ENCODE assay signal across 8 mouse cellular contexts in genomic region chr19:44069914-44070232, GRCm38 (mm10). TPM values are rescaled to one million over a fixed set of nuclear protein-coding genes. Genes with fewer than 3 reads are reported as not detected.
DNase-seq lines count a peak whose midpoint lies in the region; ATAC-seq and TF ChIP-seq lines count a peak whose summit lies in the region.

No protein-coding gene starts in this region.

- WGBS in embryonic facial prominence, embryonic 12.5 days = 6% methylated on average over 4 of the region's 4 CpGs
- WGBS in intestine, embryonic 14.5 days = 6% methylated on average over 4 of the region's 4 CpGs

- peak overlapping the region; percentile 82 for H3K4me2 ChIP-seq in embryonic facial prominence, embryonic 12.5 days (replicated peaks)
- peak overlapping the region; percentile 91 for H3K4me2 ChIP-seq in intestine, embryonic 14.5 days (ENCODE audit: low read length)
- peak overlapping the region; percentile 84 for H3K4me2 ChIP-seq in myocyte (ENCODE audit: low read depth)

- H3K4me3 ChIP-seq in layer of hippocampus, adult 2 months = peak overlapping the region; percentile 80
- H3K4me3 ChIP-seq in embryonic facial prominence, embryonic 12.5 days = peak overlapping the region; percentile 61
- H3K4me3 ChIP-seq in intestine, embryonic 14.5 days (ENCODE audit: low read depth, low read length) = peak overlapping the region; percentile 77
- peak overlapping the region; percentile 66 for H3K4me3 ChIP-seq in myocyte

- peak overlapping the region; percentile 79 for H3K9ac ChIP-seq in embryonic facial prominence, embryonic 12.5 days
- peak overlapping the region; percentile 62 for H3K9ac ChIP-seq in intestine, embryonic 14.5 days (ENCODE audit: low read length)

- peaks cover 7% of the 10 kb centered on the region; the same call in 1 of the 2 replicates for H3K4me1 ChIP-seq in embryonic facial prominence, embryonic 12.5 days
- H3K4me1 ChIP-seq in intestine, embryonic 14.5 days (replicated peaks; ENCODE audit: control insufficient read depth, insufficient read depth, low read length) = peaks cover 8% of the 10 kb centered on the region

- peaks cover 4% of the 10 kb centered on the region for H3K36me3 ChIP-seq in embryonic facial prominence, embryonic 12.5 days
- peaks cover 17% of the 10 kb centered on the region for H3K36me3 ChIP-seq in intestine, embryonic 14.5 days (ENCODE audit: control insufficient read depth, insufficient read depth, low read length)
- H3K36me3 ChIP-seq in myocyte (ENCODE audit: control insufficient read depth, insufficient read depth) = peaks cover 21% of the 10 kb centered on the region

- H3K27ac ChIP-seq in layer of hippocampus, adult 2 months = peak overlapping the region; percentile 95
- H3K27ac ChIP-seq in embryonic facial prominence, embryonic 12.5 days = peak overlapping the region; percentile 33; the same call in 1 of the 2 replicates
- H3K27ac ChIP-seq in intestine, embryonic 14.5 days (ENCODE audit: low read depth) = no peak overlapping the region

- no peaks in the 10 kb centered on the region for H3K27me3 ChIP-seq in embryonic facial prominence, embryonic 12.5 days
- H3K27me3 ChIP-seq in intestine, embryonic 14.5 days (replicated peaks; ENCODE audit: control insufficient read depth, insufficient read depth, low read length) = no peaks in the 10 kb centered on the region
- no peaks in the 10 kb centered on the region for H3K27me3 ChIP-seq in myocyte (ENCODE audit: control insufficient read depth, insufficient read depth, insufficient read length)

- no peak for ATAC-seq in embryonic facial prominence, embryonic 12.5 days (ENCODE audit: insufficient number of reproducible peaks, insufficient read depth, low FRiP score, low TSS enrichment)
- no peak for ATAC-seq in intestine, embryonic 14.5 days (replicated peaks; ENCODE audit: low FRiP score, low TSS enrichment, low read depth)
- ATAC-seq in frontal cortex, adult (ENCODE audit: low TSS enrichment) = no peak

- no peak for DNase-seq in layer of hippocampus, adult 2 months (ENCODE audit: low spot score in 2 of 2)
- DNase-seq in layer of hippocampus, adult 8-10 months (ENCODE audit: low spot score in 2 of 2) = no peak
- no peak for DNase-seq in intestine, embryonic 14.5 days (ENCODE audit: low spot score)
- no peak for DNase-seq in right cerebral cortex, postnatal 4 days
- no peak for DNase-seq in urinary bladder, postnatal 36 days (ENCODE audit: low spot score in 2 of 2)

- H3K9me3 ChIP-seq in embryonic facial prominence, embryonic 12.5 days = no peaks in the 10 kb centered on the region
- no peaks in the 10 kb centered on the region for H3K9me3 ChIP-seq in intestine, embryonic 14.5 days (ENCODE audit: control insufficient read depth, low read length)

- no peak for TF ChIP-seq CTCF in layer of hippocampus, adult 2 months (conservative IDR thresholded peaks at IDR 0.05)

- no peak for TF ChIP-seq POLR2A in myocyte (IDR thresholded peaks at IDR 0.05; ENCODE audit: insufficient read length, low read depth)

- H3ac ChIP-seq in myocyte (ENCODE audit: control insufficient read depth, insufficient read length) = peak overlapping the region; percentile 23

- peaks cover 10% of the 10 kb centered on the region for H3K79me2 ChIP-seq in myocyte (ENCODE audit: control insufficient read depth, insufficient read depth)

TF ChIP-seq in myocyte, 11 proteins besides CTCF, POLR2A, EP300 and RAD21:
- no peak for TF ChIP-seq POLR2AphosphoS2 (IDR thresholded peaks at IDR 0.05; ENCODE audit: insufficient read length, low read depth)
- no peak for TF ChIP-seq TCF3 (IDR thresholded peaks at IDR 0.05; ENCODE audit: insufficient read length, low read depth)
- TF ChIP-seq REST (IDR thresholded peaks at IDR 0.05; ENCODE audit: insufficient read depth, insufficient read length) = no peak
- TF ChIP-seq MYOG (IDR thresholded peaks at IDR 0.05; ENCODE audit: control insufficient read depth in 1 of 3, insufficient read depth in 1 of 3, insufficient read length in 2 of 3, low read depth in 2 of 3) = no peak
- TF ChIP-seq USF1 (IDR thresholded peaks at IDR 0.05; ENCODE audit: low read depth) = no peak
- no peak for TF ChIP-seq CEBPB (IDR thresholded peaks at IDR 0.05; ENCODE audit: insufficient read depth, poor library complexity, severe bottlenecking)
- no peak for TF ChIP-seq MYOD1 (IDR thresholded peaks at IDR 0.05; ENCODE audit: control insufficient read depth in 1 of 3, insufficient read length in 2 of 3, low read depth in 2 of 3)
- no peak for TF ChIP-seq MAX (IDR thresholded peaks at IDR 0.05; ENCODE audit: low read depth)
- TF ChIP-seq TCF12 (IDR thresholded peaks at IDR 0.05; ENCODE audit: insufficient read depth, poor library complexity, severe bottlenecking) = no peak
- TF ChIP-seq SRF (IDR thresholded peaks at IDR 0.05; ENCODE audit: control insufficient read depth, insufficient read length, low read depth) = no peak
- no peak for TF ChIP-seq E2F4 (IDR thresholded peaks at IDR 0.05; ENCODE audit: insufficient read depth)

RNA-seq across cellular contexts. Expression of gene Erlin1, which starts 0.3 kb away (rescaled TPM):
- total RNA-seq in layer of hippocampus, adult 2 months (2021) = 10 to 100 TPM; 17.8 to 20.4 TPM
- 10 to 100 TPM; 21.3 to 25.8 (median 23.0) TPM for total RNA-seq in layer of hippocampus, adult 8-10 months (2022)
- polyA plus RNA-seq in embryonic facial prominence, embryonic 12.5 days (2016; fragmentation: Nextera tagmentation; extraction: Ambion mirVana) = 28.8 and 32.4 TPM in 2 replicates
- polyA plus RNA-seq in intestine, embryonic 14.5 days (2014; fragmentation: Nextera tagmentation; extraction: Ambion mirVana) = 21.9 and 25.7 TPM in 2 replicates
- 13.5 TPM for polyA plus RNA-seq in myocyte (2012; fragmentation: generic; extraction: Trizol)

RNA-seq across cellular contexts. Expression of gene Chuk, which starts 37.4 kb away (rescaled TPM):
- total RNA-seq in layer of hippocampus, adult 2 months (2021) = 10 to 100 TPM; 47.1 to 58.0 TPM
- total RNA-seq in layer of hippocampus, adult 8-10 months (2022) = 10 to 100 TPM; 42.6 to 64.1 (median 51.9) TPM
- 53.5 and 54.2 TPM in 2 replicates for polyA plus RNA-seq in embryonic facial prominence, embryonic 12.5 days (2016; fragmentation: Nextera tagmentation; extraction: Ambion mirVana)
- 37.5 and 40.4 TPM in 2 replicates for polyA plus RNA-seq in intestine, embryonic 14.5 days (2014; fragmentation: Nextera tagmentation; extraction: Ambion mirVana)
- 12.2 TPM for polyA plus RNA-seq in myocyte (2012; fragmentation: generic; extraction: Trizol)

RNA-seq across cellular contexts. Expression of gene Cyp2c23, which starts 40.9 kb away (rescaled TPM):
- total RNA-seq in layer of hippocampus, adult 2 months (2021) = not detected
- total RNA-seq in layer of hippocampus, adult 8-10 months (2022) = not detected
- not detected in 2 replicates for polyA plus RNA-seq in embryonic facial prominence, embryonic 12.5 days (2016; fragmentation: Nextera tagmentation; extraction: Ambion mirVana)
- polyA plus RNA-seq in intestine, embryonic 14.5 days (2014; fragmentation: Nextera tagmentation; extraction: Ambion mirVana) = 0.12 TPM in 1 of 2 replicates, not detected in the other
- polyA plus RNA-seq in myocyte (2012; fragmentation: generic; extraction: Trizol) = 0.38 TPM
